Mouse (Mus musculus) MEL-GATA-1-ER (cell line): Measurements from ENCODE around the gene 1700003E16Rik.

Experiments used
- DNase-seq: peaks from one replicate; pipeline ENCODE4 v3.0.0-alpha.2; 2012; ENCODE audit warnings: low read depth; ENCODE audit errors: extremely low read depth

1700003E16Rik gene

DNA sequence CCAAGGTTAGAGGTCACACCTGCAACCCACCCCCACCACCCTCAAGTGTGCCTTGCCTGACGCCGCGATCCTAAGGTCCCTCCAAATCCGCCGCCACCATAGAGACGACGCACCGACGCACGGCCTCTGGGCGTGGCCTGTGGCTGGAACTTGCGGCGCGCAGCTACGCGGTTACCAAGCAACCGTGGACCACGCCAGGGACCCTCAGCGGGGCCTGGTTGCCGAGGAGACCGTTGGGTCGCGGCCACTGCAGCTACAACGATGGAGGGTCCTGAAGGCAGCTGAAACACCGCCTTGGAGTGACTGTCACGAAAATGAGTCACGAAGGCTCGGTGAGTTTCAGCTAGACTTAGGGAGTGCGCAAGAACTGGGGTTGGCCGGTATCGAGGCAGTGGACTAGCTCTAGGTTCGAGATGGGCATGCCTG lies at the start of gene 1700003E16Rik, which contains the start of gene Wdr54:
TSS of gene 1700003E16Rik (plus strand) at position 146 of the 426 bp plus-strand sequence.
TSS of gene Wdr54 (minus strand) at position 139 of the 426 bp plus-strand sequence.
- DNase-seq = no peak

DNA sequence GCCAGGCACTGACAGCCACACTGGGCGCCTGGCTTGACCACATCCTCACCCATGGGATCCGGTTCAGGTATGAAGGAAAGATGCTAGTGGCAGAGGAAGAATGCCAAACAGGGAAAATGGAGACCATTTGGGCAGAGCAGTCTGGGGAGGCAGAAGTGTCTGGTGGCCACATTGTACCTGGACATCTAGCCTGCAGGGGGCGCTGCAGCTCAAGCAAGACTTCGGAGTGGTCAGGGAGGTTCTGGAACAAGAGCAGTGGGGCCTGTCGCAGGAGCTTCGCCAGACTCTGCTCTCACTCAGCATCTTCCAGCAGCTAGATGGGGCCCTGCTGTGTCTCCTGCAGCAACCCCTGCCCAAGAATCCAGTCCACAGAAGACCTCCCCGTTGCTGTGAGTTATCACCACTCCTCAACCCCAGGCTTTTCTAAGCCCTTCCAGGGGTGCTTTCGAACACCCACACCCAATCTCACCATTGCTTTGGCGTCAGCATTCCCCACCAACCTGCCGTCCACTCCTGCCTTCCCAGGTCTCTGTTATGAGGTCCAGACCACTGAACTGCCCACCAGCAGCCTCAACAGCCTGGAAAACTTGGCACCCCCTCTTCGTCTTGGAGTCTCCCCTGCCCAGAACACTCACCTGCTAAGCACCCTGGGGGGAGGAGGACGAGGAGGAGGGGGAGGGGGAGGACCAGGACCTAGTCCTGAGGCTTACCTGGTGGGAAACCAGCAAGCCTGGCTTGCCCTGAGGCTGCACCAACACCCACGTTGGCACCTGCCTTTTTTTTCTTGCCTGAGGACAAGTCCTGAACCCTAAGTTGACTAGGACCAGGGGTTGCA lies 48.4 kb upstream of the 1700003E16Rik start:
- DNase-seq = peak; percentile 59

DNA sequence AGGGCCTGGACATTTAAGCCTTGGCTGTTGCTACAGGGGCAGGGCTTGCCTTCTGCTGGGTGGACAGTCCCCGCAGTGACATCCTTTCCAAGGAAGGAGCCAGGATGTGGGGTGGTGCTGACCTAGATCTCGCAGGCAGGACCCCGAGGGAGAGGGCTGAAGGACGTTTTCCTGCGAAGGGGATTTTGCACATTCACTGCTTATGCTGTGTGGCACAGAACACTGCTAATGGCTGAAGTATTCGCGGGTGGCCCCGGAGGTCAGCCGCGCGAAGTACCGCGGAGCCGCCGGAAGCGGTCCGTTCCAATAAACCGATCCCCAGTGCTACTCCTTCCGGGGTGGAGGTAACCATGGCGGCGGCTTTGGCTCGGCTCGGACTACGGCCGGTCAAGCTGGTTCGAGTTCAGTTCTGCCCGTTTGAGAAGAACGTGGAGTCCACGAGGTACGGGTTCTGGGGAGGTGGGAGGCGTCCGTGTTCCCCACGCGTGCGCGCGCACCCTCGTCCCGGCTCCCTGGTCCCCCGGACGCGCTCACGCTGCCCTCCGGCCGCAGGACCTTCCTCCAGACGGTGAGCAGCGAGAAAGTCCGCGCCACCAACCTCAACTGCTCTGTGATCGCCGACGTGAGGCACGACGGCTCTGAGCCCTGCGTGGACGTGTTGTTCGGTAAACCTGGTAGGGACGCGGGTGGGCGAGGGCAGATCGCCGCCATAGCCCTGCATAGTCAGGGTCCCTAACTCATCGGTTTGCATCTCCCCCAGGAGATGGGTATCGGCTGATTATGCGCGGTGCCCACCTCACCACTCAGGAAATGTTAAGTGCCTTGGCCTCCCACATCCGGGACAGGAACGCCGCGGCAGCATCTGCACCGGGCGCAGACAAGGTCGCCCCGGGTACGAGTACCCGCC lies 47.2 kb upstream of the 1700003E16Rik start, which contains the start of gene Mrpl53:
TSS of gene Mrpl53 (plus strand) at position 279 of the 907 bp plus-strand sequence.
- DNase-seq = no peak

DNA sequence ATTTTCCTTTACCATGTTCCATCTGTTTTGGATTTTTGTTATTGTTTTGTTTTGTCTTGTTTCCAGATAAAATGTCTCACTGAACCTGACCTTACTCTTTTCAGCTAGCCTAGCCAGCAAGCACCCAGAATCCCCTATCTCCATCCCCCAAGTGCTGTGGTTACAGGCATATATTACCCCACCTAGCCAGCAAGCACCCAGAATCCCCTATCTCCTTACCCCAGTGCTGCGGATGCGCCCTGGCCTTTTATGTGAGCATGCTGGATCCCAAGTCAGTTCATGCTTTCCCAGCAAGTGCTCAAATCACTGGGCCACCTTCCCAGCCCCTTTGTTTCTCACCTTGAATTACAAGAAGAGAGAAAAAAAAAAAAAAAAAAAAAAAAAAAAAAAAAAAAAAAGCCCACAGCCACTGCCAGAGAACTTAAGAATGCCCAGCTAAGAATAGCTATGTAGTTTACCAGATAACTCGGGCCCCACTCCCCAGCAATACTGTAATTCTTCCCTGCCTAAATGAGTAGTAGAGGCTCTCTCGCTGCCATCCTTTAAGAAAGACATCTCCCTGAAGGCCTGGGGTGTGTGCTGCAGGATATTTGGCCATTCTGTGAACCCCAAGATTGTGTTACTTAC lies 44.6 kb upstream of the 1700003E16Rik start:
- no peak for DNase-seq

DNA sequence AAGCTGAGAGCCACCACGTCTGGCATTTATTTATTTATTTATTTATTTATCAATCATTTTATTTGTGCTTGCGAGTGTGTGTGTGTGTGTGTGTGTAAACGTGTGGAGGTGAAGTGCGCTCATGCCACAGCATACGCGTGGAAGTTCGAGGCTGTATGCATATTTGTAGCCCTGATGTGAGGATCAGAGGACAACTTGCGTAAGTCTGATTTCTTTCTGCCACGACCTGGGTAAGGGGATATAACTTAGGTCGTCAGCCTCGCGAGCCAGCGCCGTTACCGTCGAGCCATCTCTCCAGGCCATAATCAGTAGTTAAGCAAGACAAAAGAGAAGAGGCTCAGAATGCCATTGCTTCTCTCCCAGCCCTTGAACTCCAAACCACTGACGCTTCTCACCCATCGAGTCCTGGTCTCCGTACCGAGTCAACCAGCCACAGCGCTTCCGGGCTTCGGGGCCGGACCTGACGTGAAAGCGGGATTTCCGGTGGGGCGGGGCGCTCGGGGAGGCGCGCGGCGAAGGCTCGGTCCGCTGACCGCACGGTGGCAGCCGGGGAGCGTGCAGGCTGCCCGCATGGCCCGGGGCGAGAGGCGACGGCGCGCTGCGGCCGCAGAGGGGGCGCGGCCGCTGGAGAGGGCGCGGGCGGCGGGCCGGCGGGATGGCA lies 41.1 kb upstream of the 1700003E16Rik start, which contains the start of gene Mogs:
TSS of gene Mogs (plus strand) at position 486 of the 661 bp plus-strand sequence.
- peak; percentile 75 for DNase-seq

DNA sequence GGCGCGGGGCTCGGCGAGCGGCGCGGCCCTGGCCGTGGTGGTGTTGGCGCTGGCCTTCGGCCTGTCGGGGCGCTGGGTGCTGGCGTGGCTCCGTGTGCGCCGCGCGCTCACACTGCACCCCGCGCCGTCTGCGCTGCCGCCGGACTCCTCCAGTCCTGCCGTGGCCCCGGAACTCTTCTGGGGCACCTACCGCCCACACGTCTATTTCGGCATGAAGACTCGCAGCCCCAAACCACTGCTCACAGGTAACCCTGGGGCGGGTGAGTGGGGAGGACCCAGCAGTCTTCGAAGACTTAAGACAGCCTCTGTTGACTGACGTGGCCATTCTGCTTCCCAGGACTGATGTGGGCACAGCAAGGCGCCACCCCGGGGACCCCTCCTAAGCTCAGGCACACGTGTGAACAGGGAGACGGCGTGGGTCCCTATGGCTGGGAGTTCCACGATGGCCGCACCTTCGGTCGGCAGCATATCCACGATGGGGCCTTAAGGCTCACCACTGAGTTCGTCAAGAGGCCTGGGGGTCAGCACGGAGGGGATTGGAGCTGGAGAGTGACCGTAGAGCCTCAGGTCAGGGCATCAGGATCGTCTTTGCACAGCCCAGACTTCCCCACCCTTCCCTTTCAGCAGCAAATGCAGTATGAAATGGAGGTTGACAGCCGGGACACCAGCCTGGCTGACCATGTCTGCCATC lies 40.4 kb upstream of the 1700003E16Rik start:
- DNase-seq = no peak

DNA sequence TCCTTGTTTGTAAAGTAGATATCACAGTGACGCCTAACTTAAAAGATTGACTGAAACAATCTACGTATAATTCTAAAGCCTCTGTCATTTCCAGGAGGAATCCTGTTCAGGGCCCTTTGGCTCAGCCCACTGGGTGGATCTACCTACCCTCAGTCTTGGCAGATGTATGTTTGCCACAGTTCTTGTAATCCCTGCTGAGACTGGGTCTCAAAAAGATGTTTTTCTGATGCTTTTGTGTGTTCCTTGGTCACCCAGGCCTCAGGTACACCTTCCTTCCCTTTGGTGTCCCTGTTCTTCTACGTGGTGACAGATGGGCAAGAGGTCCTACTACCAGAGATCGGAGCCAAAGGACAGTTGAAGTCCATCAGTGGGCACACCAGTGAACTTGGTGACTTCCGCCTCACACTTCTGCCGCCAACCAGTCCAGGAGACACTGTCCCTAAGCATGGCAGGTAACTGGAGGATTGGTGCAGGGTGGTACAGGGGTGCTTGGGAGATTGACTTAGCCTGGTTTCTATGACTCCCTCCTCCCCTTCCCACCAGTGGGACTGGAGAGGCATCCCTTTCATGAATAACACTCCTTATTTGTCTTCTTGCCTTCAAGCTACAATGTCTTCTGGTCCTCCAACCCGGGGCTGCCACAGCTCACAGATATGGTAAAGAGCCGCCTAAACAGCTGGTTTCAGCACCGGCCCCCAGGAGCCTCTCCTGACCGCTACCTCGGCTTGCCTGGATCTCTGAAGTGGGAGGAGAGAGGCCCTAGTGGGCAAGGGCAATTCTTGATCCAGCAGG lies 39.6 kb upstream of the 1700003E16Rik start:
- no peak for DNase-seq

DNA sequence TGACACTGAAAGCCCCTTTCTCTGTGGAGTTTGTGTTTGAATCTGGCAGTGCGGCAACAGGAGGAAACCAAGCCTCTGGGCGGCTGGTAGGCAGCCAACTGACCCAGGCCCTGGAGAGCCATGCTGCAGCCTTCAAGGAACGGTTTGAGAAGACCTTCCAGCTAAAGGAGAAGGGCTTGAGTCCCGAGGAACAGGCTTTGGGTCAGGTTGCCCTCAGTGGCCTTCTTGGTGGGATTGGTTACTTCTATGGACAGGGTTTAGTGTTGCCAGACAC lies 39.1 kb upstream of the 1700003E16Rik start:
- no peak for DNase-seq

DNA sequence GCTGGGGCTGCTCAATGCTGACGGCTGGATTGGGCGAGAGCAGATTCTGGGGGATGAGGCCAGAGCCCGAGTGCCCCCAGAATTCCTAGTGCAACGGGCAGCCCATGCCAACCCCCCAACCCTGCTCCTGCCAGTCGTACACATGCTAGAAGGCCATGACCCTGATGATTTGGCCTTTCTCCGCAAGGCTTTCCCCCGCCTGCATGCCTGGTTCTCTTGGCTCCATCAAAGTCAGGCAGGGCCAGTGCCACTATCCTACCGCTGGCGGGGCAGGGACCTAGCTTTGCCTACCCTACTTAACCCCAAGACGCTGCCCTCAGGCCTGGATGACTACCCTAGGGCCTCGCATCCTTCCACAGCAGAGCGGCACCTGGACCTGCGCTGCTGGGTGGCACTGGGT lies 38.6 kb upstream of the 1700003E16Rik start:
- DNase-seq = no peak

DNA sequence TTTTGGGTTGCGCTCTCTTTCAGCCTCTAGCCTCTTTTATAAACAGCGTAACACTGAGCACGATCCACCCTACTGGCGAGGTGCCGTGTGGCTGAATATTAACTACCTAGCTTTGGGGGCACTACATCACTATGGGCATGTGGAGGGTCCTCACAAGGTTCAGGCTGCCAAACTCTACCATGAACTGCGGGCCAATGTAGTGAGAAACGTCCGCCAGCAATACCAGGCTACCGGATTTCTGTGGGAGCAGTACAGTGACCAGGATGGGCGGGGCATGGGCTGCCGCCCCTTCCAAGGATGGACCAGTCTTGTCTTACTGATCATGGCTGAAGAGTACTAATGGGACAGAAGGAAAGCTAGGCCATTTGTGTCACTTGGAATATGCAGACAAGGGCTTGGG lies 37.8 kb upstream of the 1700003E16Rik start:
- DNase-seq = no peak

DNA sequence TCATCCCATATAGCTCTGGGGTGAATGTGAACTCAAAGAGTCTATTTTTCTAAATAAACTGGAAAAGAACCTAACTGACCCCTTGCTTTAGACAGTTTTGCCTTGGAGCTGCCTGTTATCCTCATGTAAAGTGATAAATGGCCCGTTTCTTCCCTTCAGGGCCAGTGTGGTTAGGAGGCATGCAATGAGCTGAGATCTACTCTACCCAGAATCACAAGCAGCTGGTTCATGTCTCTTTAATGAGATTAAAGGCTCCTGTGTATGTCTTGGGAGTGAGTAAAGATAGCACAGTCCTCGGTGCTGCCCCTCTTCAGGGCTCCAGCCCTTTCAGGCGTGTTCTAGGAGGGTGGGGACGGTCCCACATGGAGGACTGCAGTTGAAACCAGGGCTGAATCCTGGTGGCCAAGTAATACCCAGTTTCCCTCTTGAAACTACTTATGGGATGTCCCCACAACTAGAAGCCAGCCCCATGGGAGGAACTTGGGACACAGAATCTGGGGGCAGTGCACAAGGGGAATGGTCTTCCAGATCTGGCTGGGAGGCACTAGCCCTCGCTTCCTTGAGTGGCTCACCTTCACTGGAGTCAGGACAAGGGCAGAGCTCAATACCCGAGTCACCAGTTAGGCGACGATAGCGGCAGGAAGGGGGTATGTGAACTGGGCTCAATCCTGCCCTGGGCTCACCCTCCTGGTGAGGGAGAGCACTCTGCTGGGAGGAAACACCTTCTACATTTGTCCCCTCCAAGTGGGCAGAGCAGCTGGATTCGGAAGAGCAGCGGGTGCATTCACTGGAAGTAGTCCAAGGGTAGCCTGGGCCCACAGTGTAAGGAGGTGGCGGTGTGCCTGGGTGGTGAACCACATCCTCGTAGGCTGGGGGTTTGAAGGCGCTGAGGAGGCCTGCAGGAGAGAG lies 37.1 kb upstream of the 1700003E16Rik start:
- DNase-seq = no peak

DNA sequence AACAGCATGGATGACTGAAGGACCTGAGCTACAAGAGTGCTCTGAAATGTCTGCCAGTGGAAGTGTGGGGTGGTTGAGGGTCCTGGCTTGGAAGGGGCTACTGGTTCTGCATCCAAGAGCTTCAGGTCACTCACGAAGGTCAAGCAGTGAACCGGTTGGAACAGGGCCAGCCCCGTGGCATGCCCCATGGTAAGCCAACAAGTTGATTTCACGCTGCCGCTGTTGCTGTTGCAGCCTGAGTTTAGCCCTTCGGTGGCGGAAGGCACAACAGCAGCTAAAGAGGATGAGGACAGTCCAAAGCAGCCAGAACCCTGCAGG lies 36.5 kb upstream of the 1700003E16Rik start:
- no peak for DNase-seq

DNA sequence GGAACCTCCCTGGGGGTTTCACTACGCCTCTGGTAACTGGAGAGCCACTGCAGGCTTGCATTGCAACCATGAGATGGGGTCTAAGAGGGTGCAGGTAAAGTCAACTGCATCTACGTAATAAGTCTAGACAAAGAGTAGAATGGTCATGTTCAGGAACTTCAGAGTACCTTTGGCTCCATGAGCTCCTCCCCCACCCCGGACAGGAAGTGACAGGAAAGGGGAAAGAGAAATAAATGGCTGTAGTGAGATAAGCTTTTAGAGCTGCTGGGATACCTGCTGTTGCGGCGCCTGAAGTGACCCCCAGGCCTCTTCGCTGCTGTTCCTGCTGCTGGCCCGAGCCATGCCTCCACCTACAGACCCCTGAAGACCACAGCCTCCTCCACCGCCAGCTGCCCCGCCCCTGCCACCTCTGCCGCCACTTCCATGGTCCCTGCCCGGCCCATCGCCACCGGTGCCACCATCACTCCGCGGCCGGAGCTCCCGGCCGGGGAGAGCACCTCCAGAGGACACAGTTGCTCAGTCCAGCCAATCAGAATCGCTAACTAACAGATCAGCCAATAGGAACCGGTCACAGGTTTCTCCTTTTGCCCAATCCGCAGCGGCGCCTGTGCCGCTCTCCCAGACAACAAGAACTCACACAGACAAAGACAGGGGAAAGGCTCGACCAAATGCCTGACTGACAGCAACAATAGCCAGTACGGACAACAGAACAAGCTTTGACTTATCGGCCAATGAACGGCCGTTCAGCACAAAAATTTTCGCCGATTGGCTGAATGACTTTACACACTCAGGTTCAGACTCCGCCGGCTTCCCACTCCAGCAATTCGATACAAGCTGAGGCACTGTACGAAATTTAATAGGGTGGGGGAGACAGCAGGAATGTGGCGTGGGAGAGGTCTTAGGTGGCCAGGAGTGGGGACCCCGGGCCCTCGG lies 35.0 kb upstream of the 1700003E16Rik start, which contains the start of gene Wbp1:
TSS of gene Wbp1 (minus strand) at position 630 of the 933 bp plus-strand sequence.
- peak; percentile 100 for DNase-seq

DNA sequence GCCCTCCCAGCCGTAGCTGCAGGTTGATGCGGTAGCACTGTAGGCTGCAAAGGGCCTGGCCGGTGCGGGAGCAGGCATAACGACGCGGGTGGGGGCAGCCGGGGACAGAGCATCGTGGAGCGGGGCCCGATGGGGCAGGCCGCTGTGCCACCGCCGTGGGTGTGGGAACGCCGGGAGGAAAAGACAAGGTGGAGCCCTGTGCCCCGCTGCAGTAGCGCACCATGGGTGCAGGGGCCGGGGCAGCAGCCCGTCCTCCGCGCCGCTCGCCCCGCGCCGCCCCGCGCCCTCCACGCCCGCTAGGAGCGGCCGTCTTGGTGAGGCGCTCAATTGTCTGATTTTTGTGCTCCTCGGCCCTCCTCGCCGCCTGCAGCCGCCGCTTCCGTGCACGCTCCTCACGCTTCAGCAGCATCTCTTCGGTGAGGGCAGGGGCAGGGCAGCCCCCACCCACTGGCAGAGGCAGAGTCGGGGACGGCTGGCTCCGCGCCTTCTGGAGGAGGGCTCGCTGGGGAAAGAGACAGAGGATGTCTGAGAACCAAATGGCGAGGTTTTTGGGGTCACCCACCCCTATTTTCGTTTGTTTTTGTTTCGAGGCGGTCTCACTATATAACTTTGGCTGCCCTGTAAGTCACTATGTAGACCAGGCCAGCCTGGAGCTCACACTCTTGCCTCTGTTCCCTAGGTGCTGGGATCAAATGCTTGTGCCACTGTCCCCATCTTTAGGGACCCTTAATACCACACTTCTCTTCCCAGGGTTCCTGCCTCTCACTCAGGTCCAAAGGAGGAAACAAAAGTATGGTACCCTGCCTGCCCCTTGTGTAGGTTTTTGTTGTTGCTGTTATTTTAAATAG lies 34.1 kb upstream of the 1700003E16Rik start:
- no peak for DNase-seq

DNA sequence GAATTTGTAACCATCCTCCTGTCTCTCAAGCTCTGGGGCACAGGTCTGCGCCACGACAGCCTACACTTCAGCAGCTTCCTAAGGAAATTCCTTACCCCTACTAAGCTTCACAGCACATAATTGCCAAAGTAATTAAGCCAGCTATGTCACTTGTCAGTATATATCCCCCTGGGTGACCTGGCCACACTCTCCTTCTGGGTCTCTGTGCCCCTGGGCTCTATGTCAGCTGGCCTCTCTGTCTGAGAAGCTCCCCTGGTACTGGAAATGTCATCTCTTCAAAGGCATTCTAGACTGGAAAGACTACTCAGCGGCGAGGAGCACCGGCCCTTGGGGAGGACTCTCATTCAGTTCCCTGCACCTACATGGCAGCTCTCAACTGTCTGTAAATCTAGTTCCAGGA lies 33.2 kb upstream of the 1700003E16Rik start:
- DNase-seq = no peak

DNA sequence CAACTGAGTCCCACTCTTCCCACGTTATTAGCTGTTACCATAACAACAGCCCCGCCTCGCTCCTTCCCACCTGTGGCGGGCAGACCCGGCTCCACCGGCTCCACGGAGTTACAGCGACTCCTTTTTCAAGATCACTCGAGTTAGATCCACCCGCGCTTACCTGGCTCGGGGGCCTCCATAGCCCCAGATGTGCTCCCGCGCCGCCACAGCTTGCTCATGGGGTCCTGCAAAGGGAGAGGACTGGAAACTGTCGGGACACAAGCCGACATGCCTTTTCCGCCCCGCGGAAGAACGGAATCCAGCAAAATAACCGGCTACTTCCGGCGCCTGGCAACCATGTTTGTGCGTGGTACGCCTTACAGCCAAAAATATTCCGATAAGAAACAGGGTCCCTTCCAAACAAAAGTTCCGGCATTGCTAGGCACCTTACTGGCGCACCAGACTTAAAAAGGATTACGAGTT lies 31.3 kb upstream of the 1700003E16Rik start:
- peak; percentile 97 for DNase-seq

DNA sequence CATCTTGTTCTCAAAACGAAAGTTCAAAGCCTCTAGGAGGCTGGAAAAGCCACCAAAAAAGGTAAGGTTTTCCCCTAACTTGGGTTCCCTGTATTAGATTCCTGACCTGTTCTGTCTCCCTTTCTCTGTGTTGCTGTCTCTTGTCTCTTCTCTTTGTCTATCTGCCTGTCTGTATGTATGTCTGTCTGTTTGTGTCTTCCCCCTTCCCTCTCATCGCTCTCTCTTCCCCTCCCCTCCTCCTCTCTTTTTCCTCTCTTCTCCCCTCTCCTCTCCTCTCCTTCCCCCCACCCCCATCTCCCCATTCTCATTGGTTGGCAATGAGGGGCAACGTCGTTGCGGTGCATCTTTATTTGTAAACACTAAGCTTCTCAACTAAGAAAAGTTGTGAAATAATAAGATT lies 30.9 kb upstream of the 1700003E16Rik start, which contains the start of gene Ino80b:
TSS of gene Ino80b (minus strand) at position 101 of the 400 bp plus-strand sequence.
- no peak for DNase-seq
